Mouse (Mus musculus) WW6 (cell line): ENCODE measurements around the gene Scrt2.

Experiments
- DNase-seq: peaks from one replicate; pipeline ENCODE4 v3.0.0-alpha.2; 2013; ENCODE audit warnings: low read depth, low spot score

Gene Scrt2

GRCm38 (mm10) chr2:152142571-152142970 lies 61.2 kb downstream of the Scrt2 start:
- DNase-seq, result no peak

- no peak for DNase-seq
Observed at GRCm38 (mm10) chr2:152143279-152144157, 62.2 kb downstream of the Scrt2 start, which contains the start of gene Tcf15. Gene Tcf15 (plus strand): TSS chr2:152143561.

DNA sequence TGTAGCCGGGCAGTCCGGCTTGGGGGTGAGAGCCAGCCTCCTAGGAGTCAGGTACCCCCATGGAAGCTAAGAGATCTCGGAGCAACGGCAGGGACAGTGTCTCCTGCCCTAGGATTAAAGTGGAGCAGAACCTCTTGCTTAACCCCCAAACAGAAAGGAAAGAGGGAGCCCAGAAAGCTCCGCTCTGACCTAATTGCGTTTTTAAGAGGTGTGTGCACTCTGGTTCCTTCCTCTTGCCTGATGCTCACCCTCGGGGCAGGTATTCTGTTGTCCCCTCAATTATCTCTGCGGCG lies 62.8 kb downstream of the Scrt2 start:
- no peak for DNase-seq

DNA sequence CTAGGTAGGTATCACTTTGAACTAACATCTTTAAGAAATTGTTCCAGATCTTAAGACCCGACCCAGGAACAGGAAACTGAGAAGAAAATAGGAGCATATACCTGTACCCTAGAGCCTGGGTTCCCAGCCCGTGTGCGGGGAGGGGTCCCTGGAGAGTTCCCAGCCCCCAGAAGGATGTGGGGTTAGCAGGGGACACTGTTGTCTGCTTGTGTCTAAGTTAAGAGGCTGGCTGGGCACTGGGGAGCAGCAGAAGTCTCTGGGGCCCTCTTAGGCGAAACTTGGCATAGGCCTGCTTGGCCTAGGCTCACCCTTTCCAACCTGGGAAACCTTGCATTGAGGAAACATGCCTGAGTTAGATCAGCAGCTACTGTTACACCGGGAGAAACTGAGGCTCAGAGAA lies 63.2 kb downstream of the Scrt2 start:
- no peak for DNase-seq
